Mouse (Mus musculus) liver, adult 2 months (tissue): ENCODE data around the gene Emc8.

Experiments used
- CTCF ChIP-seq: fragments of 200-500 bp; IDR thresholded peaks from 2 replicates; pipeline ENCODE4 v1.5.1; 2011; ENCODE audit warnings: low read depth, low read length, control low read depth
- POLR2A ChIP-seq: fragments of 200-500 bp; IDR thresholded peaks from 2 replicates; pipeline ENCODE4 v1.6.1; 2011; ENCODE audit warnings: low read length, control low read depth; ENCODE audit not compliant: insufficient read depth; ENCODE audit errors: extremely low read depth

GRCm38 (mm10) chr8:120623608-120624007, 44.8 kb downstream of the Emc8 start:
- TF ChIP-seq POLR2A: no peak
- no peak for TF ChIP-seq CTCF
